In genomic region chr12:103243041-103243440, GRCm38 (mm10) we compare ENCODE assay signal across 9 mouse cellular contexts. TPM values are rescaled to one million over a fixed set of nuclear protein-coding genes. Genes with fewer than 3 reads are reported as not detected.
DNase-seq lines count a peak whose midpoint lies in the region; ATAC-seq and TF ChIP-seq lines count a peak whose summit lies in the region.
"Had no signal": no experiment of that assay in that cellular context is flagged by ENCODE, and none has a peak within 500 bp of the region (broad histone marks: within the 10 kb centered on the region; RNA-seq: fewer than 3 reads in every experiment).

No protein-coding gene starts in this region.

- H3K4me1 ChIP-seq in heart, embryonic 11.5 days (ENCODE audit: control insufficient read depth, insufficient read depth, low read length) = peaks cover 6% of the 10 kb centered on the region; the same call in 1 of the 2 replicates
- no peaks in the 10 kb centered on the region for H3K4me1 ChIP-seq in cortical plate, adult 2 months (ENCODE audit: control insufficient read depth, insufficient read depth, low read length)
- no peaks in the 10 kb centered on the region for H3K4me1 ChIP-seq in hindbrain, postnatal 0 days (ENCODE audit: insufficient read depth, low read length)
- H3K4me1 ChIP-seq in midbrain, embryonic 13.5 days (replicated peaks) = peaks cover 21% of the 10 kb centered on the region

- H3K4me3 ChIP-seq in heart, embryonic 11.5 days (ENCODE audit: low read depth, low read length) = peak overlapping the region; percentile 69
- H3K4me3 ChIP-seq in cortical plate, adult 2 months (ENCODE audit: insufficient read depth, low read length) = peak overlapping the region; percentile 37; the same call in 1 of the 2 replicates
- H3K4me3 ChIP-seq in hindbrain, postnatal 0 days (ENCODE audit: low read length) = peak overlapping the region; percentile 57
- H3K4me3 ChIP-seq in midbrain, embryonic 13.5 days (replicated peaks) = peak overlapping the region; percentile 68

- TF ChIP-seq CTCF in cortical plate, adult 2 months (IDR thresholded peaks at IDR 0.05; ENCODE audit: extremely low read depth, insufficient read depth, low read length) = no peak
- no peak for TF ChIP-seq CTCF in hindbrain, postnatal 0 days (IDR thresholded peaks at IDR 0.05; ENCODE audit: low read depth)

- WGBS in heart, embryonic 11.5 days (ENCODE audit: insufficient replicate concordance) = 4% methylated on average over 11 of the region's 11 CpGs
- 6% methylated on average over 11 of the region's 11 CpGs for WGBS in hindbrain, postnatal 0 days
- WGBS in midbrain, embryonic 13.5 days = 7% methylated on average over 11 of the region's 11 CpGs

- H3K27ac ChIP-seq in heart, embryonic 11.5 days (ENCODE audit: low read depth, low read length) = no peak overlapping the region
- H3K27ac ChIP-seq in cortical plate, adult 2 months (ENCODE audit: insufficient read depth, low read length) = no peak overlapping the region
- no peak overlapping the region for H3K27ac ChIP-seq in hindbrain, postnatal 0 days
- H3K27ac ChIP-seq in midbrain, embryonic 13.5 days = peak overlapping the region; percentile 66; the same call in 1 of the 2 replicates

- no peak for ATAC-seq in heart, embryonic 11.5 days (replicated peaks; ENCODE audit: insufficient number of reproducible peaks, low FRiP score, low TSS enrichment)
- no peak for ATAC-seq in hindbrain, postnatal 0 days
- ATAC-seq in midbrain, embryonic 13.5 days = 0 out of 2 replicates have a peak, but pooled peaks have one; percentile 7

- DNase-seq in heart, postnatal 14 days = no peak
- peak; percentile 7 for DNase-seq in hindbrain, postnatal 0 days (ENCODE audit: low spot score)
- no peak for DNase-seq in left cerebral cortex, adult 8-10 months (ENCODE audit: low spot score in 2 of 2)
- no peak for DNase-seq in B cell, adult 2 months
- DNase-seq in gastrocnemius, postnatal 10 days = no peak

- H3K36me3 ChIP-seq in heart, embryonic 11.5 days (ENCODE audit: control insufficient read depth, insufficient read depth, low read length) = no peaks in the 10 kb centered on the region
- H3K36me3 ChIP-seq in hindbrain, postnatal 0 days (ENCODE audit: insufficient read depth, low read length) = no peaks in the 10 kb centered on the region
- H3K36me3 ChIP-seq in midbrain, embryonic 13.5 days = no peaks in the 10 kb centered on the region

- intact Hi-C loops in heart, postnatal 14 days (cut with DNase I) = loop anchor here (2.0 kb wide), 2 partner anchors 58 to 100 kb away; no protein-coding TSS in a partner anchor

- TF ChIP-seq POLR2A in cortical plate, adult 2 months (IDR thresholded peaks at IDR 0.05; ENCODE audit: extremely low read depth, insufficient read depth, low read length) = no peak

- H3K4me2 ChIP-seq in heart, embryonic 11.5 days = peak overlapping the region; percentile 86
- peak overlapping the region; percentile 95 for H3K4me2 ChIP-seq in hindbrain, postnatal 0 days (ENCODE audit: low read depth, low read length)
- H3K4me2 ChIP-seq in midbrain, embryonic 13.5 days (replicated peaks) = peak overlapping the region; percentile 93

- H3K9ac ChIP-seq in heart, embryonic 11.5 days (ENCODE audit: low read depth, low read length) = peak overlapping the region; percentile 78
- no peak overlapping the region; the same call in 1 of the 2 replicates for H3K9ac ChIP-seq in hindbrain, postnatal 0 days (replicated peaks; ENCODE audit: low read length)
- H3K9ac ChIP-seq in midbrain, embryonic 13.5 days (replicated peaks) = peak overlapping the region; percentile 79; the same call in 1 of the 2 replicates

- H3K27me3 ChIP-seq in heart, embryonic 11.5 days (ENCODE audit: control insufficient read depth, insufficient read depth, low read length) = peaks cover 48% of the 10 kb centered on the region
- no peaks in the 10 kb centered on the region; the same call in 1 of the 2 replicates for H3K27me3 ChIP-seq in hindbrain, postnatal 0 days (ENCODE audit: insufficient read depth, low read length)
- H3K27me3 ChIP-seq in midbrain, embryonic 13.5 days = peaks cover 27% of the 10 kb centered on the region

- no peaks in the 10 kb centered on the region for H3K9me3 ChIP-seq in heart, embryonic 11.5 days (replicated peaks; ENCODE audit: control insufficient read depth, low read length)
- H3K9me3 ChIP-seq in hindbrain, postnatal 0 days (ENCODE audit: low read length) = no peaks in the 10 kb centered on the region
- H3K9me3 ChIP-seq in midbrain, embryonic 13.5 days = no peaks in the 10 kb centered on the region

RNA-seq across cellular contexts. Expression of gene Prima1, which starts 1.1 kb away (rescaled TPM):
- polyA plus RNA-seq in heart, embryonic 11.5 days (2014; fragmentation: Nextera tagmentation; extraction: Ambion mirVana) = 0.19 and 0.41 TPM in 2 replicates
- total RNA-seq in heart, postnatal 14 days (2021) = under 1 TPM in 1 of 2 experiments, not detected in 1; 0.34 TPM
- polyA plus RNA-seq in cortical plate, adult 2 months (2012; rRNA removed) = 4.9 and 8.2 TPM in 2 replicates
- 1.3 and 3.6 TPM in 2 replicates for total RNA-seq in hindbrain, postnatal 0 days (2014; rRNA removed)
- polyA plus RNA-seq in hindbrain, postnatal 0 days (2015; fragmentation: Nextera tagmentation; extraction: Ambion mirVana) = 0.87 and 0.93 TPM in 2 replicates
- polyA plus RNA-seq in midbrain, embryonic 13.5 days (2015; fragmentation: Nextera tagmentation; extraction: Ambion mirVana) = 1.6 and 2.1 TPM in 2 replicates
- total RNA-seq in left cerebral cortex, adult 8-10 months (2022) = 10 to 100 TPM; 14.3 to 15.5 (median 14.9) TPM
- total RNA-seq in gastrocnemius, postnatal 10 days (2021) = 1 to 10 TPM; 1.3 to 2.1 TPM
- polyA plus RNA-seq: spleen, adult 2 months had no signal
